Mouse (Mus musculus) frontal cortex, adult 2 months (tissue): ENCODE results near the gene Zfp27. TPM values are rescaled to one million over a fixed set of nuclear protein-coding genes. Genes with fewer than 3 reads are reported as not detected.

Source experiments
- DNase-seq, 2 experiments: peaks; one replicate each; pipeline ENCODE4 v3.0.0; 2022; ENCODE audit warnings: low spot score in 1 of 2; ENCODE audit errors: extremely low spot score in 1 of 2
- polyA plus RNA-seq: library from polyadenylated mRNA; depleted of rRNA; stranded (reverse); fragments of >200 nt; gene quantifications from 2 replicates; pipeline ENCODE4 v1.2.3, GENCODE M21; 2012; rRNA removed

Gene Zfp27
- 11.7 and 12.0 TPM in 2 replicates for polyA plus RNA-seq

GRCm38 (mm10) chr7:29905966-29906681 is at the start of gene Zfp27:
TSS of gene Zfp27 (minus strand) at chr7:29906572.
- DNase-seq = peak; percentile 67 to 76

- peak in 1 of 2 experiments; percentile 33 for DNase-seq
Measured at GRCm38 (mm10) chr7:29954731-29955130, 48.4 kb upstream of the Zfp27 start.

GRCm38 (mm10) chr7:29953513-29954401 is 47.4 kb upstream of the Zfp27 start, which contains the start of gene Zfp74:
TSS of gene Zfp74 (minus strand) at chr7:29954089.
- DNase-seq = peak; percentile 49 to 86

- DNase-seq = no peak
Measured at GRCm38 (mm10) chr7:29953086-29953485, 46.7 kb upstream of the Zfp27 start.

- no peak for DNase-seq
Measured at GRCm38 (mm10) chr7:29944201-29944600, 37.8 kb upstream of the Zfp27 start.

- no peak for DNase-seq
Measured at GRCm38 (mm10) chr7:29943720-29944119, 37.3 kb upstream of the Zfp27 start.

- DNase-seq = no peak
Measured at GRCm38 (mm10) chr7:29942740-29943139, 36.4 kb upstream of the Zfp27 start.

- no peak for DNase-seq
Measured at GRCm38 (mm10) chr7:29941027-29941426, 34.7 kb upstream of the Zfp27 start.

- DNase-seq = no peak
Measured at GRCm38 (mm10) chr7:29938856-29939255, 32.5 kb upstream of the Zfp27 start.

- DNase-seq = no peak
Measured at GRCm38 (mm10) chr7:29922780-29923179, 16.4 kb upstream of the Zfp27 start.

- DNase-seq = peak in 1 of 2 experiments; percentile 31
Measured at GRCm38 (mm10) chr7:29921439-29922093, 15.2 kb upstream of the Zfp27 start.

GRCm38 (mm10) chr7:29918062-29918453 is 11.7 kb upstream of the Zfp27 start:
- DNase-seq = no peak

GRCm38 (mm10) chr7:29917371-29918061 is 11.1 kb upstream of the Zfp27 start:
- DNase-seq = no peak

- no peak for DNase-seq
Measured at GRCm38 (mm10) chr7:29912172-29912571, 5.8 kb upstream of the Zfp27 start.

GRCm38 (mm10) chr7:29910252-29910651 is 3.9 kb upstream of the Zfp27 start:
- no peak for DNase-seq

- DNase-seq = peak; percentile 56 to 83
Measured at GRCm38 (mm10) chr7:29908130-29908950, 2.0 kb upstream of the Zfp27 start, which contains the start of gene Zfp383. TSS of gene Zfp383 (plus strand) at chr7:29908223.

- DNase-seq = no peak
Measured at GRCm38 (mm10) chr7:29907206-29907605, 834 bp upstream of the Zfp27 start.

- peak in 1 of 2 experiments; percentile 27 for DNase-seq
Measured at GRCm38 (mm10) chr7:29906682-29907058, 298 bp upstream of the Zfp27 start.

GRCm38 (mm10) chr7:29904101-29904500 is 2.3 kb downstream of the Zfp27 start:
- no peak for DNase-seq
